Mouse (Mus musculus) thymus, postnatal 25 days (tissue): Measurements from ENCODE around the gene Bin2.
"Not testable (repeated sequence)": the region's sequence is repeated elsewhere in the genome, so short reads cannot be mapped to it uniquely, and the experiment has no call there.

Experiments
- DNase-seq: peaks from one replicate; pipeline ENCODE4 v3.0.0; 2022

The Bin2 gene

GRCm38 (mm10) chr15:100642451-100642850, 26.9 kb downstream of the Bin2 start:
- DNase-seq, result no peak

GRCm38 (mm10) chr15:100641226-100641810, 28.0 kb downstream of the Bin2 start:
- no peak for DNase-seq

- peak; percentile 22 for DNase-seq
Measured at GRCm38 (mm10) chr15:100639972-100640750, 29.2 kb downstream of the Bin2 start.

- DNase-seq, result peak; percentile 68
Measured at GRCm38 (mm10) chr15:100637661-100638060, 31.7 kb downstream of the Bin2 start.

GRCm38 (mm10) chr15:100636700-100637501, 32.5 kb downstream of the Bin2 start, which contains the start of gene Smagp:
Gene Smagp, minus strand, starts transcription at chr15:100636940.
- no peak for DNase-seq

- DNase-seq, result no peak
Measured at GRCm38 (mm10) chr15:100635851-100636645, 33.3 kb downstream of the Bin2 start.

GRCm38 (mm10) chr15:100635239-100635638, 34.1 kb downstream of the Bin2 start:
- DNase-seq, result no peak

- DNase-seq, result no peak
Measured at GRCm38 (mm10) chr15:100633341-100633740, 36.0 kb downstream of the Bin2 start.

- no peak for DNase-seq
Measured at GRCm38 (mm10) chr15:100632323-100632722, 37.0 kb downstream of the Bin2 start.

- no peak for DNase-seq
Measured at GRCm38 (mm10) chr15:100631454-100632170, 37.7 kb downstream of the Bin2 start.

- no peak for DNase-seq
Measured at GRCm38 (mm10) chr15:100630126-100630525, 39.2 kb downstream of the Bin2 start.

GRCm38 (mm10) chr15:100628797-100629196, 40.6 kb downstream of the Bin2 start:
- DNase-seq, result no peak

GRCm38 (mm10) chr15:100627774-100628370, 41.5 kb downstream of the Bin2 start:
- no peak for DNase-seq

- no peak for DNase-seq
Measured at GRCm38 (mm10) chr15:100627287-100627686, 42.1 kb downstream of the Bin2 start.

GRCm38 (mm10) chr15:100624435-100624834, 44.9 kb downstream of the Bin2 start:
- no peak for DNase-seq

- DNase-seq, result no peak
Measured at GRCm38 (mm10) chr15:100623754-100624153, 45.6 kb downstream of the Bin2 start.

GRCm38 (mm10) chr15:100622164-100622563, 47.2 kb downstream of the Bin2 start:
- DNase-seq, result no peak

- not testable (repeated sequence) for DNase-seq
Measured at GRCm38 (mm10) chr15:100621671-100622070, 47.7 kb downstream of the Bin2 start.

GRCm38 (mm10) chr15:100619200-100619599, 50.2 kb downstream of the Bin2 start:
- DNase-seq, result no peak

GRCm38 (mm10) chr15:100616221-100616620, 53.1 kb downstream of the Bin2 start:
- no peak for DNase-seq

- peak; percentile 86 for DNase-seq
Measured at GRCm38 (mm10) chr15:100615825-100616220, 53.5 kb downstream of the Bin2 start.
